Mouse (Mus musculus): ENCODE data around the gene Capzb.

GRCm38 (mm10) chr4:139167107-139167506 is 25.6 kb upstream of the Capzb start:
- no peak for TF ChIP-seq POLR2A (IDR thresholded peaks at IDR 0.05; ENCODE audit: borderline replicate concordance, extremely low read depth, insufficient read depth, insufficient read length, poor library complexity, severe bottlenecking)
- TF ChIP-seq CTCF (IDR thresholded peaks at IDR 0.05; ENCODE audit: borderline replicate concordance, extremely low read depth, insufficient read depth, insufficient read length), result no peak

Data from brain, embryonic 14.5 days (tissue).